Mouse (Mus musculus): ENCODE results near the gene Polr2l.

DNA sequence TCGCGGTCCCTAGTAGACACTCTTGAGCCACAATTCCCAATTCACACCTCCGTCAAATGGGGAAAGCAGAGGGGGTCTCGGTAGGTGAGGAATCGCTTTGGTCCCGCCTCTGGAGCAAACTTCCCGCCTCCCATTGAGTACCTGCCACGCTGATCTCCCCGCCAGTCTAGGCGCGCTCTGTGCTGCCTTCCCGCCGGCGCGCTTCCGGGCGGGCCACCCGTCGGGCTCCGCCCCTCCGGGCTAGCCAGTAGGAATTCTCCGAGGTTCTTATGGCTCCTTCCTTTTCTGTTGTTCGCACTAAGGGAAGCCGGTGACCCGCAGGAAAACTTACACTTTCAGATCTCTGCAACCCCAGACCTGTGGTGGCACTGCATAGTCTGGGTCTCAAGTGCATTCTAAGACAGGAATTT lies 31.1 kb downstream of the Polr2l start, which contains the start of gene Pidd1:
- TF ChIP-seq CTCF (IDR thresholded peaks at IDR 0.05; ENCODE audit: control insufficient read depth, insufficient read depth, insufficient replicate concordance, low read depth, low read length): no peak
- TF ChIP-seq POLR2A (IDR thresholded peaks at IDR 0.05; ENCODE audit: control insufficient read depth, low read depth, low read length): no peak
